Mouse (Mus musculus) myocyte (in vitro differentiated cells): ENCODE measurements around the gene Gm20388. TPM values are rescaled to one million over a fixed set of nuclear protein-coding genes. Genes with fewer than 3 reads are reported as not detected.

ENCODE experiments used
- H3K27me3 ChIP-seq: one replicate; pipeline ENCODE4 v1.6.1; 2011; ENCODE audit not compliant: control insufficient read depth, insufficient read depth, insufficient read length
- H3K36me3 ChIP-seq: one replicate; pipeline ENCODE4 v1.6.1; 2011; ENCODE audit not compliant: control insufficient read depth, insufficient read depth
- H3K4me2 ChIP-seq: one replicate; pipeline ENCODE4 v1.6.1; 2011; ENCODE audit warnings: low read depth, control low read depth
- H3K4me3 ChIP-seq: one replicate; pipeline ENCODE4 v1.5.1; 2011; ENCODE audit warnings: mild to moderate bottlenecking, control low read depth, moderate library complexity
- H3K79me2 ChIP-seq: one replicate; pipeline ENCODE4 v1.6.1; 2011; ENCODE audit not compliant: control insufficient read depth, insufficient read depth
- H3ac ChIP-seq: one replicate; pipeline ENCODE4 v1.6.1; 2011; ENCODE audit not compliant: control insufficient read depth, insufficient read length
- CEBPB ChIP-seq: IDR thresholded peaks from 2 replicates; pipeline ENCODE4 v1.6.1; 2011; ENCODE audit warnings: mild to moderate bottlenecking, moderate library complexity; ENCODE audit not compliant: poor library complexity, insufficient read depth, severe bottlenecking
- E2F4 ChIP-seq: IDR thresholded peaks from one replicate; pipeline ENCODE4 v1.6.1; 2011; ENCODE audit warnings: mild to moderate bottlenecking, control low read depth, moderate library complexity; ENCODE audit not compliant: insufficient read depth
- MAX ChIP-seq: IDR thresholded peaks from one replicate; pipeline ENCODE4 v1.6.1; 2011; ENCODE audit warnings: low read depth, mild to moderate bottlenecking, control low read depth
- MYOD1 ChIP-seq, 3 experiments: IDR thresholded peaks; one replicate each; pipeline ENCODE4 v1.6.1; 2011; ENCODE audit warnings: control low read depth in 2 of 3, low read depth in 2 of 3, mild to moderate bottlenecking in 2 of 3, moderate library complexity in 1 of 3; ENCODE audit not compliant: insufficient read length in 2 of 3, control insufficient read depth in 1 of 3
- MYOG ChIP-seq, 3 experiments: IDR thresholded peaks; one replicate each; pipeline ENCODE4 v1.6.1; 2011; ENCODE audit warnings: control low read depth in 2 of 3, low read depth in 2 of 3, mild to moderate bottlenecking in 2 of 3; ENCODE audit not compliant: insufficient read length in 2 of 3, control insufficient read depth in 1 of 3, insufficient read depth in 1 of 3
- POLR2A ChIP-seq: IDR thresholded peaks from one replicate; pipeline ENCODE4 v1.6.1; 2011; ENCODE audit warnings: low read depth, mild to moderate bottlenecking, control low read depth, moderate library complexity; ENCODE audit not compliant: insufficient read length
- POLR2AphosphoS2 ChIP-seq: IDR thresholded peaks from one replicate; pipeline ENCODE4 v1.6.1; 2011; ENCODE audit warnings: low read depth, control low read depth; ENCODE audit not compliant: insufficient read length
- REST ChIP-seq: IDR thresholded peaks from one replicate; pipeline ENCODE4 v1.6.1; 2011; ENCODE audit warnings: mild to moderate bottlenecking, control low read depth, moderate library complexity; ENCODE audit not compliant: insufficient read depth, insufficient read length
- SRF ChIP-seq: IDR thresholded peaks from one replicate; pipeline ENCODE4 v1.6.1; 2011; ENCODE audit warnings: low read depth; ENCODE audit not compliant: control insufficient read depth, insufficient read length
- TCF12 ChIP-seq: IDR thresholded peaks from one replicate; pipeline ENCODE4 v1.6.1; 2011; ENCODE audit warnings: mild to moderate bottlenecking, control low read depth; ENCODE audit not compliant: poor library complexity, insufficient read depth, severe bottlenecking
- TCF3 ChIP-seq: IDR thresholded peaks from one replicate; pipeline ENCODE4 v1.6.1; 2011; ENCODE audit warnings: low read depth, control low read depth; ENCODE audit not compliant: insufficient read length
- USF1 ChIP-seq: IDR thresholded peaks from one replicate; pipeline ENCODE4 v1.6.1; 2011; ENCODE audit warnings: low read depth, mild to moderate bottlenecking, control low read depth, moderate library complexity
- polyA plus RNA-seq: library from polyadenylated mRNA; unstranded; fragments of >200 nt; fragmentation: generic; extraction: Trizol; gene quantifications from one replicate; pipeline ENCODE4 v1.2.1, GENCODE M21; 2012; ENCODE audit warnings: missing spikeins

The Gm20388 gene
- polyA plus RNA-seq, 1 experiment, result 15.3 TPM

DNA sequence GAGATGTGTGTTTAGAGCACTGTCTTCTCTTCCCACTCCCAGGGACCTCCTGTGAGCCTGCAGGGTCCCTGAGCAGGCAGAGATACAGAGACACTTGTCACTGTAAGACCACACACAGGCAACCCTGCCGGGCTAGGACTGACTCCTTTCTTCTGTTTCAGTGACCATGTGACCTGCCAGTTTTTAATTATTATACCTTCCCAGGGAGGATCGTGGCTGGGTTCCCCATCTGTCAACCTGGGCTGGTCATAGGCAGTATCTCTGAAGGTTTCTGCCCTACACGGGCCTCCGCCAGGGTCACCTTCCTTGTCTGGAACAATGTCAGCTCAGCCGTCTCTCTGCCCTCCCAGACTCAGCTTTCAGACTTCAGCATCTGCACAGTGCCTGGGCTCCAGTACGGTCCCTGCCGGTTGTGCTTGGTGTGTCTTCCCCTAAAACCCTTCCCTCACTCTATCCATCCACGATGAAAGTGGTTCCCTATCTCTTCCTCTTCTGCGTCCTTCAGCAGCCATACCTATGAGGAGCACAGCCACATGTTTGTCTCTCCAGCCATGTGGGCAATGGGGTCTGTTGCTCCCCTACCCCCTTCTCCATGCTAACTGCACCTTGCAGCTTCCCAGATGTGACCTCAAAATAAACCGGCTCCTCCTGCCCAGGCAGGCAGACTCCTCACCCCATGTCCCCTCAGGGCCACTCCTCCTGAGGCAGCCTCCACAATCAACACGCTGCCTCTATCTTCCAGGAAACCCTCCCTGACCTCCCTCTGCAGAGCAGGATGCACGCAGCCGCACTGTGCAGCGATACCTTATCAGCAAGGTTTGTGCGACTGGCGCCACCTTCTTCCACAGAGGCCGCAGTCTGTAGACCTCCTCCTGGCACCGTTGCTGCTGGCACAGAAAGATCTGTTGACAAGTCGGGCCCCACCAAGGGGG is 2825.2 kb downstream of the Gm20388 start:
- Histone ChIP-seq H3ac (no peak overlapping the region), H3K4me2 (no peak overlapping the region), H3K27me3 (peaks cover 94% of the 10 kb centered on the region), H3K4me3 (no peak overlapping the region), H3K79me2 (no peaks in the 10 kb centered on the region), H3K36me3 (no peaks in the 10 kb centered on the region)
- TF ChIP-seq REST, result no peak
- no peak for TF ChIP-seq MYOD1 (IDR thresholded peaks at IDR 0.05; ENCODE audit: control insufficient read depth in 1 of 3, insufficient read length in 2 of 3, low read depth in 2 of 3)
- TF ChIP-seq TCF12, result no peak
- TF ChIP-seq E2F4, result no peak
- no peak for TF ChIP-seq SRF
- no peak for TF ChIP-seq MYOG (IDR thresholded peaks at IDR 0.05; ENCODE audit: control insufficient read depth in 1 of 3, insufficient read depth in 1 of 3, insufficient read length in 2 of 3, low read depth in 2 of 3)
- TF ChIP-seq CEBPB, result no peak
- TF ChIP-seq TCF3, result no peak
- no peak for TF ChIP-seq POLR2A
- no peak for TF ChIP-seq MAX
- no peak for TF ChIP-seq POLR2AphosphoS2
- no peak for TF ChIP-seq USF1

DNA sequence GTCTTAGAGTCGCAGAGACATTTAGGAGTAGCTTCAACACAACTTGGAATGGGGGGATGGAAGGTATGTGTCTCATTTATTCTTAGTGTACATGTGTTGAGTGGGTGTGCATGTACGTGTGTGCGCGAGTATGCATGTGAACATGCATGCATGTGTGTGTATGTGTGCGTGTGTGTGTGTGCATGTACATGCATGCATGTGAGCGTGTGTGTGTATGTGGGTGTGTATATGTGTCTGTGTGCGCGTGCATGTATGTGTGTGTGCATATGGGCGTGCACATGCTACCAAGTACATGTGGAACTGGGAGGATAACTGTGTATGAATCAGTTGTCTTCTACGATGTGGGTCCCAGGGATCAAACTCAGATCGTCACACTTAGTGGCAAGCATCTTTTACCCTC is 2826.0 kb downstream of the Gm20388 start:
- peaks cover 97% of the 10 kb centered on the region for H3K27me3 ChIP-seq
- no peak overlapping the region for H3ac ChIP-seq
- H3K4me3 ChIP-seq, result no peak overlapping the region
- TF ChIP-seq TCF12 (no peak), MYOG (IDR thresholded peaks at IDR 0.05; ENCODE audit: control insufficient read depth in 1 of 3, insufficient read depth in 1 of 3, insufficient read length in 2 of 3, low read depth in 2 of 3) (no peak), TCF3 (no peak), CEBPB (no peak), E2F4 (no peak), MYOD1 (IDR thresholded peaks at IDR 0.05; ENCODE audit: control insufficient read depth in 1 of 3, insufficient read length in 2 of 3, low read depth in 2 of 3) (no peak), MAX (no peak), POLR2AphosphoS2 (no peak), SRF (no peak), USF1 (no peak), REST (no peak), POLR2A (no peak)
- H3K4me2 ChIP-seq, result no peak overlapping the region
- no peaks in the 10 kb centered on the region for H3K79me2 ChIP-seq
- H3K36me3 ChIP-seq, result no peaks in the 10 kb centered on the region

DNA sequence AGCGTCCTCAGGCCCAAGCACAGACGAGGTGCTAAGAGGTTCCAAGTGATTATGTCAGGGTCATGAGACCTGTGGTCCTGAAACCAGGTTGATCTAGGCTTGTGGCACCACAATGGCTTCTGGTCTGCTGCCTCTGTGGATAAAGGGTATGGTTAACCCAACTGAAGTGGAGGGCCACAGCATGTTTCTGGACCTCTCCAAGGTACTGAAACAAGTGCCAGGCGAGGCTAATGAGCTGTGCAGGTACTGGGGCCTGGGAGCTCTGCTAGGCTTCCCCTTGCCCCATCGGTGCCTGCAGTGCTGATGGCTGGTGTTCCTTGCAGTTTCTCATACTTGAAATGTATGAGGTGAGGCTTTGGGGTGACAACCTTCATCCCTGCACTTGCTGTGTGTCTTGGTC is 2826.4 kb downstream of the Gm20388 start:
- Histone ChIP-seq H3ac (no peak overlapping the region), H3K27me3 (peaks cover 97% of the 10 kb centered on the region), H3K4me3 (no peak overlapping the region), H3K4me2 (no peak overlapping the region), H3K79me2 (no peaks in the 10 kb centered on the region), H3K36me3 (no peaks in the 10 kb centered on the region)
- no peak for TF ChIP-seq CEBPB
- TF ChIP-seq TCF12, result no peak
- no peak for TF ChIP-seq MAX
- no peak for TF ChIP-seq SRF
- TF ChIP-seq E2F4, result no peak
- TF ChIP-seq TCF3, result no peak
- no peak for TF ChIP-seq USF1
- no peak for TF ChIP-seq POLR2A
- TF ChIP-seq POLR2AphosphoS2, result no peak

DNA sequence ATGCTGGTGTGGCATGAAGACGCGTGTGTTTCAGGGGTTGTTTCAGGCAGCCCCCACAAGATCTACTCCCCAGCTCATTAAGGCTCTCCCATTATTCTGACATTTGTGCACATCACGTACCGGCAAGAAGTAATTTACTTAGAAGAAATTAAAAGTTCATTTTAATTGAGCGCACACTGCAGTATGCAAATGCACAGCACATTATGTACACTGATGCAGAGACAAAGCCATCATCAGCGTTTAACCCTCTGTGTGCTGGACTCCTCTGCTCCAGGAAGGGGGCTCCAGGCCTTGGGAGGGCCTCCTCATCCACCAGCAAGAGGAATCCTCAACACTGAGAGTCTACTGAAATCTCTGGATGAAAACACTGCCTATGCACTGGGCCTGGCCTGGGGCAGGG is 2827.2 kb downstream of the Gm20388 start:
- Histone ChIP-seq H3K79me2 (no peaks in the 10 kb centered on the region), H3ac (no peak overlapping the region), H3K36me3 (no peaks in the 10 kb centered on the region), H3K27me3 (peaks cover 96% of the 10 kb centered on the region), H3K4me2 (no peak overlapping the region), H3K4me3 (no peak overlapping the region)
- TF ChIP-seq POLR2AphosphoS2, result no peak
- no peak for TF ChIP-seq E2F4
- no peak for TF ChIP-seq SRF
- TF ChIP-seq MAX, result no peak
- no peak for TF ChIP-seq POLR2A
- no peak for TF ChIP-seq REST
- TF ChIP-seq TCF3, result no peak
- TF ChIP-seq CEBPB, result no peak
- no peak for TF ChIP-seq MYOG (IDR thresholded peaks at IDR 0.05; ENCODE audit: control insufficient read depth in 1 of 3, insufficient read depth in 1 of 3, insufficient read length in 2 of 3, low read depth in 2 of 3)
